In the genomic region with DNA sequence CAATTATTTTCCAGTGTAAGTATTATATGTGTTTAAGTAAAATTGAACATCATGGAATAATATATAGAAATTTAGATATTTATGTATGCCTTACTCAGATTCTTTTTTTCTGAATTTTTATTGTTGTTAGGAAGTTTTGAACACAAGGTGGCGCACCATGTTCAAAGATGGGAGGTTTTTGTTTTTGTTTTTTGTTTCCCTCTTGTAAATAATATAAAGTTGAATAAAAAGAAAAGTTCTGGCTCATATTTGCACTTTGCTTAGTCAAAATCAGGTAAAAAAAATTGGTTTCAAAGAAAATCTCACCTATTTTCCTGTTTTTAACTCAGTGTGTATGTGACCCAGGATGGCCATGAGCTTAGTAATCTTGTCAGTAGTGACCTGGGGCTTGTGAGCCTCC, we compare ENCODE assay signal across 10 mouse cellular contexts.
DNase-seq lines count a peak whose midpoint lies in the region; ATAC-seq and TF ChIP-seq lines count a peak whose summit lies in the region.
"Had no signal": no experiment of that assay in that cellular context is flagged by ENCODE, and none has a peak within 500 bp of the region (broad histone marks: within the 10 kb centered on the region; RNA-seq: fewer than 3 reads in every experiment).

No protein-coding gene starts in this region.

- peak; percentile 64 for TF ChIP-seq CTCF in forebrain, postnatal 0 days (IDR thresholded peaks at IDR 0.05; ENCODE audit: low read depth)

- no peaks in the 10 kb centered on the region for H3K27me3 ChIP-seq in forebrain, postnatal 0 days (ENCODE audit: insufficient read depth, low read length)
- no peaks in the 10 kb centered on the region for H3K27me3 ChIP-seq in forebrain, embryonic 13.5 days
- no peaks in the 10 kb centered on the region for H3K27me3 ChIP-seq in limb, embryonic 14.5 days (ENCODE audit: control insufficient read depth, insufficient read depth, low read length)
- no peaks in the 10 kb centered on the region for H3K27me3 ChIP-seq in limb, embryonic 10.5 days (ENCODE audit: low read depth, poor library complexity, severe bottlenecking)
- no peaks in the 10 kb centered on the region for H3K27me3 ChIP-seq in intestine, embryonic 16.5 days (replicated peaks; ENCODE audit: control insufficient read depth, insufficient read depth, low read length)
- H3K27me3 ChIP-seq: hindbrain, embryonic 15.5 days had no signal

- H3K4me2 ChIP-seq in forebrain, postnatal 0 days (ENCODE audit: low read depth), result no peak overlapping the region
- H3K4me2 ChIP-seq in forebrain, embryonic 13.5 days, result no peak overlapping the region
- H3K4me2 ChIP-seq in limb, embryonic 14.5 days (replicated peaks; ENCODE audit: low read depth, low read length, severe bottlenecking), result no peak overlapping the region
- no peak overlapping the region for H3K4me2 ChIP-seq in intestine, embryonic 16.5 days (ENCODE audit: low read depth, low read length)
- H3K4me2 ChIP-seq: hindbrain, embryonic 15.5 days had no signal

- H3K36me3 ChIP-seq in forebrain, postnatal 0 days (ENCODE audit: insufficient read depth), result no peaks in the 10 kb centered on the region
- no peaks in the 10 kb centered on the region for H3K36me3 ChIP-seq in forebrain, embryonic 13.5 days (ENCODE audit: poor library complexity, severe bottlenecking)
- no peaks in the 10 kb centered on the region for H3K36me3 ChIP-seq in limb, embryonic 14.5 days (ENCODE audit: control insufficient read depth, insufficient read depth, low read length)
- H3K36me3 ChIP-seq in limb, embryonic 10.5 days, result 0 out of 2 replicates have a peak, but pooled peaks cover 2% of the 10 kb centered on the region
- H3K36me3 ChIP-seq in ES-E14 (ENCODE audit: control insufficient read depth, insufficient read depth, low read length, poor library complexity, severe bottlenecking), result no peaks in the 10 kb centered on the region
- no peaks in the 10 kb centered on the region for H3K36me3 ChIP-seq in intestine, embryonic 16.5 days (ENCODE audit: control insufficient read depth, insufficient read depth, low read length)
- H3K36me3 ChIP-seq: hindbrain, embryonic 15.5 days had no signal

- ATAC-seq in forebrain, postnatal 0 days, result no peak
- no peak for ATAC-seq in forebrain, embryonic 13.5 days
- no peak for ATAC-seq in limb, embryonic 14.5 days (ENCODE audit: low FRiP score, low read depth)
- ATAC-seq in intestine, embryonic 16.5 days, result no peak

- DNase-seq in forebrain, postnatal 0 days, result peak; percentile 56
- DNase-seq in limb, embryonic 14.5 days (ENCODE audit: low spot score), result peak; percentile 24
- no peak for DNase-seq in limb, embryonic 10.5 days (ENCODE audit: low spot score)
- peak; percentile 3 for DNase-seq in ES-E14 (ENCODE audit: low read depth, low spot score)
- DNase-seq in fibroblast of lung, adult 2 months (ENCODE audit: low read depth), result peak; percentile 11
- DNase-seq in urinary bladder, postnatal 36 days (ENCODE audit: low spot score in 2 of 2), result no peak

- no peaks in the 10 kb centered on the region for H3K4me1 ChIP-seq in forebrain, postnatal 0 days (ENCODE audit: insufficient read depth)
- H3K4me1 ChIP-seq in forebrain, embryonic 13.5 days, result no peaks in the 10 kb centered on the region
- H3K4me1 ChIP-seq in limb, embryonic 14.5 days (ENCODE audit: control insufficient read depth, insufficient read depth, low read length), result no peaks in the 10 kb centered on the region
- peaks cover 3% of the 10 kb centered on the region; the same call in 1 of the 2 replicates for H3K4me1 ChIP-seq in limb, embryonic 10.5 days
- H3K4me1 ChIP-seq in ES-E14 (ENCODE audit: control insufficient read depth in 2 of 2, insufficient read depth in 2 of 2, low read length in 2 of 2, poor library complexity in 1 of 2), result no peaks in the 10 kb centered on the region
- no peaks in the 10 kb centered on the region for H3K4me1 ChIP-seq in intestine, embryonic 16.5 days (ENCODE audit: control insufficient read depth, insufficient read depth, low read length)
- H3K4me1 ChIP-seq: hindbrain, embryonic 15.5 days had no signal

- no peak overlapping the region for H3K9ac ChIP-seq in forebrain, postnatal 0 days
- no peak overlapping the region for H3K9ac ChIP-seq in forebrain, embryonic 13.5 days
- no peak overlapping the region for H3K9ac ChIP-seq in limb, embryonic 14.5 days (ENCODE audit: low read depth, low read length, severe bottlenecking)
- H3K9ac ChIP-seq in ES-E14 (ENCODE audit: insufficient read depth, low read depth, low read length, poor library complexity, severe bottlenecking), result no peak overlapping the region
- H3K9ac ChIP-seq in intestine, embryonic 16.5 days (ENCODE audit: low read depth, low read length), result no peak overlapping the region
- H3K9ac ChIP-seq: hindbrain, embryonic 15.5 days had no signal

- no peak overlapping the region for H3K4me3 ChIP-seq in forebrain, postnatal 0 days (ENCODE audit: low read depth, low read length)
- H3K4me3 ChIP-seq in forebrain, embryonic 13.5 days, result no peak overlapping the region
- no peak overlapping the region for H3K4me3 ChIP-seq in limb, embryonic 14.5 days (replicated peaks; ENCODE audit: low read length)
- H3K4me3 ChIP-seq in limb, embryonic 10.5 days, result no peak overlapping the region
- no peak overlapping the region for H3K4me3 ChIP-seq in ES-E14 (ENCODE audit: insufficient read depth in 1 of 2, low read depth in 1 of 2, low read length in 2 of 2, poor library complexity in 1 of 2, severe bottlenecking in 1 of 2)
- H3K4me3 ChIP-seq in intestine, embryonic 16.5 days (ENCODE audit: low read length), result no peak overlapping the region
- H3K4me3 ChIP-seq: hindbrain, embryonic 15.5 days had no signal

- TF ChIP-seq POLR2A in limb, embryonic 14.5 days (IDR thresholded peaks at IDR 0.05; ENCODE audit: borderline replicate concordance, extremely low read depth, insufficient read depth, insufficient read length), result no peak

- no peaks in the 10 kb centered on the region for H3K9me3 ChIP-seq in forebrain, postnatal 0 days (ENCODE audit: low read length)
- H3K9me3 ChIP-seq in forebrain, embryonic 13.5 days (replicated peaks), result no peaks in the 10 kb centered on the region
- no peaks in the 10 kb centered on the region for H3K9me3 ChIP-seq in limb, embryonic 14.5 days (ENCODE audit: control insufficient read depth, low read length)
- no peaks in the 10 kb centered on the region for H3K9me3 ChIP-seq in limb, embryonic 10.5 days (replicated peaks)
- H3K9me3 ChIP-seq in ES-E14 (ENCODE audit: control insufficient read depth, insufficient read depth, low read depth, low read length), result no peaks in the 10 kb centered on the region
- no peaks in the 10 kb centered on the region for H3K9me3 ChIP-seq in intestine, embryonic 16.5 days (ENCODE audit: control insufficient read depth, low read length)
- H3K9me3 ChIP-seq: hindbrain, embryonic 15.5 days had no signal

- in situ Hi-C loops in ES-E14 (cut with MboI; ENCODE audit: low sequenced_read_pairs in 2 of 2, unreplicated experiment in 2 of 2), result loop anchor here in 1 of 2 experiments (10.0 kb wide), 1 partner anchor 436 kb away; no protein-coding TSS in a partner anchor

- WGBS in forebrain, postnatal 0 days, result 25% methylated on average over 1 of the region's 1 CpGs
- 31% methylated on average over 1 of the region's 1 CpGs for WGBS in forebrain, embryonic 13.5 days
- 24% methylated on average over 1 of the region's 1 CpGs for WGBS in limb, embryonic 14.5 days
- WGBS in limb, embryonic 10.5 days, result 19% methylated on average over 1 of the region's 1 CpGs
- WGBS in intestine, embryonic 16.5 days, result 37% methylated on average over 1 of the region's 1 CpGs

- H3K27ac ChIP-seq in forebrain, postnatal 0 days (ENCODE audit: low read depth, low read length), result no peak overlapping the region
- H3K27ac ChIP-seq in forebrain, embryonic 13.5 days, result no peak overlapping the region
- H3K27ac ChIP-seq in limb, embryonic 14.5 days (replicated peaks; ENCODE audit: low read depth, low read length), result no peak overlapping the region
- no peak overlapping the region for H3K27ac ChIP-seq in limb, embryonic 10.5 days
- no peak overlapping the region for H3K27ac ChIP-seq in ES-E14 (ENCODE audit: insufficient read depth, low read depth, low read length, poor library complexity, severe bottlenecking)
- no peak overlapping the region for H3K27ac ChIP-seq in intestine, embryonic 16.5 days (ENCODE audit: low read length)
- H3K27ac ChIP-seq: hindbrain, embryonic 15.5 days; macrophage had no signal

TF ChIP-seq in ES-E14, 5 proteins besides CTCF, POLR2A, EP300 and RAD21:
- TF ChIP-seq CHD2 (IDR thresholded peaks at IDR 0.05; ENCODE audit: low read depth, low read length), result no peak
- no peak for TF ChIP-seq ZC3H11A (IDR thresholded peaks at IDR 0.05; ENCODE audit: borderline replicate concordance, low read depth, low read length)
- no peak for TF ChIP-seq ZNF384 (IDR thresholded peaks at IDR 0.05; ENCODE audit: low read depth, low read length)
- no peak for TF ChIP-seq HCFC1 (IDR thresholded peaks at IDR 0.05; ENCODE audit: borderline replicate concordance, insufficient read depth, low read length)
- no peak for TF ChIP-seq MAFK (IDR thresholded peaks at IDR 0.05; ENCODE audit: insufficient read depth, low read depth, low read length)

Comparison
In these comparisons a context has a peak if more than half of its experiments do, and no peak if none do; other contexts are left out.
1. DNase-seq: peak in forebrain, postnatal 0 days (single experiment), limb, embryonic 14.5 days (single experiment), ES-E14 (single experiment) and fibroblast of lung, adult 2 months (single experiment); none in limb, embryonic 10.5 days (single experiment) and urinary bladder, postnatal 36 days (0 of 2).